Mouse (Mus musculus) CH12.LX (cell line): Measurements from ENCODE around the gene Pth1r.

Experiments used
- CTCF ChIP-seq, 2 experiments: IDR thresholded peaks in 1 of 2; conservative IDR thresholded peaks in 1 of 2; 2 replicates each; pipeline ENCODE4 v1.5.1; 2011 to 2012; ENCODE audit warnings: low read depth in 2 of 2, low read length in 2 of 2, improper control_type of control experiment in 1 of 2, inconsistent platforms in 1 of 2, mild to moderate bottlenecking in 1 of 2, moderate library complexity in 1 of 2
- E2F4 ChIP-seq: IDR thresholded peaks from 2 replicates; pipeline ENCODE4 v1.6.1; 2011; ENCODE audit warnings: low read depth, low read length, improper control_type of control experiment; ENCODE audit not compliant: insufficient replicate concordance
- MAFK ChIP-seq: IDR thresholded peaks from 2 replicates; pipeline ENCODE4 v1.6.1; 2011; ENCODE audit warnings: low read length, improper control_type of control experiment; ENCODE audit not compliant: insufficient replicate concordance
- MAZ ChIP-seq: IDR thresholded peaks from 2 replicates; pipeline ENCODE4 v1.6.1; 2012; ENCODE audit warnings: low read depth, mild to moderate bottlenecking, inconsistent platforms, low read length, improper control_type of control experiment, moderate library complexity
- MYC ChIP-seq: IDR thresholded peaks from 2 replicates; pipeline ENCODE4 v1.6.1; 2011; ENCODE audit warnings: low read depth, mild to moderate bottlenecking, improper control_type of control experiment, low read length
- POLR2A ChIP-seq: IDR thresholded peaks from 2 replicates; pipeline ENCODE4 v1.6.1; 2011; ENCODE audit warnings: low read depth, mild to moderate bottlenecking, improper control_type of control experiment, low read length
- POLR2AphosphoS2 ChIP-seq: IDR thresholded peaks from 2 replicates; pipeline ENCODE4 v1.6.1; 2011; ENCODE audit warnings: low read depth, low read length, improper control_type of control experiment
- TCF12 ChIP-seq: IDR thresholded peaks from 2 replicates; pipeline ENCODE4 v1.6.1; 2014; ENCODE audit warnings: low read depth, mild to moderate bottlenecking, inconsistent platforms, low read length, improper control_type of control experiment
- USF1 ChIP-seq: IDR thresholded peaks from 2 replicates; pipeline ENCODE4 v1.6.1; 2014; ENCODE audit warnings: low read depth, mild to moderate bottlenecking, inconsistent platforms, low read length, improper control_type of control experiment
- ZC3H11A ChIP-seq: IDR thresholded peaks from 2 replicates; pipeline ENCODE4 v1.6.1; 2012; ENCODE audit warnings: low read depth, mild to moderate bottlenecking, inconsistent platforms, low read length, improper control_type of control experiment
- ZKSCAN1 ChIP-seq: IDR thresholded peaks from 2 replicates; pipeline ENCODE4 v1.6.1; 2012; ENCODE audit warnings: low read depth, inconsistent platforms, low read length, improper control_type of control experiment, borderline replicate concordance
- ZMIZ1 ChIP-seq: IDR thresholded peaks from 2 replicates; pipeline ENCODE4 v1.6.1; 2012; ENCODE audit warnings: low read depth, mild to moderate bottlenecking, inconsistent platforms, low read length, improper control_type of control experiment

DNA sequence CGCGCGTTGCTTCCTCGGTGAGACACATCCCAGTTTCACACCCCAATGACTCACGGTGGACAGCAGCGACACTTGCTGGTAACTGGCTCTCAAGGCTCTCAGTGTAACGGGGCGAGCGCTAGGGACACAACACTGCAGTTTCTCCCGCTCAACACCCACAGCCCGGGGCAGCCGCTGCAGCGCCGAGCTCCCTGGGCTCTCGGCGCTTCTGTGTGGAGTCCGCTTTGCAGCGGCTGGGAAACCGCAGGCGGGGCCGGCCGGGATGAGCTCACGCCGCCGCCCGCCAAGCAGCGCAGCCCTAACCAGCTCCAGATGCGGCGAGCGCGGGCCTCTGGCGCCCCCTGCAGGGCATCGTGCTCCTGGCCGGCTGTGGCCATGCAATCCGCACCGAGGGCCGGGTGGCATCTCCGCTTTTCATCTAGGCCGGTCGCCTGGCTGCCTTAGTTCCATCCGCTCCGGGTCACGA, 34.3 kb upstream of the Pth1r start:
- TF ChIP-seq ZMIZ1 (no peak), POLR2A (no peak), CTCF (conservative IDR thresholded peaks at IDR 0.05 in 1 of 2, IDR thresholded peaks at IDR 0.05 in 1 of 2; ENCODE audit: low read depth in 2 of 2, low read length in 2 of 2) (peak in 1 of 2 experiments; percentile 82; a peak in 2 of 4 replicates), TCF12 (peak; percentile 53; the same call in 1 of the 2 replicates), USF1 (no peak), E2F4 (no peak), ZKSCAN1 (no peak), MAZ (no peak), MYC (no peak), ZC3H11A (no peak), MAFK (no peak), POLR2AphosphoS2 (no peak)
